In the genomic region with DNA sequence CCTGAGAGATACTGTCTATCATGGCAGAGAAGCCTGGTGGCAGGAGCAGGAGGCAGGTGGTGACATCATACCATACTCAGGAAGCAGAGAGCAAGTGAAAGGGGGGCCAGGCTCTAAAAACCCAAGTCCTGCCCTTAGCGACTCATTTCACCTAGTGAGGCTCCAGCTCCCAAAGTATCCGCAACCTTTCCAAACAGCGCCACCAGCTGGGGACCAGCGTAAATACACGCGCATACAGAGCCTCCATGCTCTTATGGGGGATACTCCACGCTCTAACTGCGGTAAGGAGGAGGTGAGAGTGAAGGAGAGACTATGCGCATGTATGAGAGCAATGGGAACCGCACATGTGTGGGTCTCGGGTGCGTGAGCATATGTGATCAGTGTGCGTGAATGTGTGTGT, we compare ENCODE assay signal across 8 mouse cellular contexts. TPM values are rescaled to one million over a fixed set of nuclear protein-coding genes. Genes with fewer than 3 reads are reported as not detected.
A peak's percentile ranks its signal among the peaks of the same experiment; 100 is the strongest.
DNase-seq lines count a peak whose midpoint lies in the region; TF ChIP-seq lines count a peak whose summit lies in the region.

No protein-coding gene starts in this region.

- no peak for TF ChIP-seq POLR2A in thymus, adult 2 months (IDR thresholded peaks at IDR 0.05; ENCODE audit: control insufficient read depth, extremely low read depth, insufficient read depth, low read length, poor library complexity)

- H3K4me3 ChIP-seq in thymus, adult 2 months (ENCODE audit: control insufficient read depth, insufficient read depth, low read length), result no peak overlapping the region

- no peaks in the 10 kb centered on the region for H3K4me1 ChIP-seq in thymus, adult 2 months (replicated peaks; ENCODE audit: control insufficient read depth, insufficient read depth, low read length)

- H3K36me3 ChIP-seq in thymus, adult 2 months (ENCODE audit: control insufficient read depth, insufficient read depth, low read length), result no peaks in the 10 kb centered on the region

- intact Hi-C loops in heart, postnatal 14 days (cut with DNase I), result no loop called here
- intact Hi-C loops in left cerebral cortex, postnatal 4 days (cut with DNase I), result no loop called here

- no peaks in the 10 kb centered on the region for H3K27me3 ChIP-seq in thymus, adult 2 months (ENCODE audit: control insufficient read depth, insufficient read depth, low read length)

- 43% methylated on average over 13 of the region's 13 CpGs for WGBS in thymus, adult 2 months

- no peak for TF ChIP-seq CTCF in thymus, adult 2 months (IDR thresholded peaks at IDR 0.05; ENCODE audit: borderline replicate concordance, control insufficient read depth, extremely low read depth, insufficient read depth, low read length, poor library complexity)

- no peak overlapping the region for H3K27ac ChIP-seq in thymus, adult 2 months (ENCODE audit: control insufficient read depth, insufficient read depth, low read length)

- DNase-seq in heart, postnatal 14 days, result peak; percentile 44 to 69
- DNase-seq in heart, adult 11 months, result no peak
- peak; percentile 28 for DNase-seq in thymus, adult 2 months
- no peak for DNase-seq in thymus, adult 18-20 months
- peak; percentile 56 for DNase-seq in embryo, embryonic 9.5 days (ENCODE audit: extremely low spot score)
- DNase-seq in left cerebral cortex, postnatal 4 days, result peak; percentile 56
- DNase-seq in right cerebral cortex, postnatal 10 days (ENCODE audit: low spot score in 2 of 2), result peak; percentile 36 to 49
- DNase-seq in urinary bladder, postnatal 36 days (ENCODE audit: low spot score in 2 of 2), result no peak

RNA-seq across cellular contexts. Expression of a gene that starts 39.9 kb away (rescaled TPM):
- 10 to 100 TPM; 45.9 to 46.8 TPM for total RNA-seq in heart, postnatal 14 days (2021)
- 2.8 and 5.4 TPM in 2 replicates for polyA plus RNA-seq in thymus, adult 2 months (2012; rRNA removed)
- 10 to 100 TPM; 13.0 to 19.1 TPM for total RNA-seq in left cerebral cortex, postnatal 4 days (2021)

RNA-seq across cellular contexts. Expression of a gene that starts 51.0 kb away (rescaled TPM):
- total RNA-seq in heart, postnatal 14 days (2021), result not detected
- polyA plus RNA-seq in thymus, adult 2 months (2012; rRNA removed), result 0.13 and 0.18 TPM in 2 replicates
- under 1 TPM; 0.22 to 0.30 TPM for total RNA-seq in left cerebral cortex, postnatal 4 days (2021)

Comparison
In these comparisons a context has a peak if more than half of its experiments do, and no peak if none do; other contexts are left out.
1. DNase-seq: peak in heart, postnatal 14 days (2 of 2), thymus, adult 2 months (single experiment), embryo, embryonic 9.5 days (single experiment), left cerebral cortex, postnatal 4 days (single experiment) and right cerebral cortex, postnatal 10 days (2 of 2); none in heart, adult 11 months (single experiment), thymus, adult 18-20 months (0 of 2) and urinary bladder, postnatal 36 days (0 of 2).